Comparison of ENCODE assay signal across 12 mouse cellular contexts in genomic region chr17:17608416-17608988, GRCm38 (mm10). TPM values are rescaled to one million over a fixed set of nuclear protein-coding genes. Genes with fewer than 3 reads are reported as not detected.
A peak's percentile ranks its signal among the peaks of the same experiment; 100 is the strongest.
DNase-seq lines count a peak whose midpoint lies in the region; ATAC-seq and TF ChIP-seq lines count a peak whose summit lies in the region.
"Had no signal": no experiment of that assay in that cellular context is flagged by ENCODE, and none has a peak within 500 bp of the region (broad histone marks: within the 10 kb centered on the region; RNA-seq: fewer than 3 reads in every experiment).

No protein-coding gene starts in this region.

- H3K27me3 ChIP-seq in hindbrain, embryonic 16.5 days (replicated peaks; ENCODE audit: control insufficient read depth, insufficient read depth, low read length) = no peaks in the 10 kb centered on the region
- no peaks in the 10 kb centered on the region for H3K27me3 ChIP-seq in hindbrain, embryonic 10.5 days (ENCODE audit: insufficient read depth, poor library complexity, severe bottlenecking)
- H3K27me3 ChIP-seq: midbrain, embryonic 12.5 days had no signal

- no peak overlapping the region for H3K4me2 ChIP-seq in hindbrain, embryonic 16.5 days (ENCODE audit: low read length)
- H3K4me2 ChIP-seq: midbrain, embryonic 12.5 days had no signal

- peaks cover 2% of the 10 kb centered on the region for H3K4me1 ChIP-seq in hindbrain, embryonic 16.5 days (ENCODE audit: control insufficient read depth, insufficient read depth, low read depth, low read length)
- no peaks in the 10 kb centered on the region for H3K4me1 ChIP-seq in hindbrain, embryonic 10.5 days (replicated peaks)

- H3K4me3 ChIP-seq in hindbrain, embryonic 16.5 days (ENCODE audit: low read length) = no peak overlapping the region
- H3K4me3 ChIP-seq in hindbrain, embryonic 10.5 days = no peak overlapping the region
- H3K4me3 ChIP-seq: heart, adult 2 months; midbrain, embryonic 12.5 days had no signal

- no peaks in the 10 kb centered on the region for H3K36me3 ChIP-seq in hindbrain, embryonic 16.5 days (ENCODE audit: control insufficient read depth, insufficient read depth, low read length)
- no peaks in the 10 kb centered on the region for H3K36me3 ChIP-seq in hindbrain, embryonic 10.5 days
- H3K36me3 ChIP-seq: midbrain, embryonic 12.5 days had no signal

- no peak for DNase-seq in hindbrain, embryonic 10.5 days (ENCODE audit: low spot score)
- peak; percentile 59 for DNase-seq in brain, embryonic 14.5 days (ENCODE audit: low read depth)
- DNase-seq in adipocyte (ENCODE audit: low spot score) = no peak
- DNase-seq in thymus, postnatal 14 days = no peak
- DNase-seq: heart, adult 2 months; heart, postnatal 36 days; lung, adult 2 months had no signal

- no peak overlapping the region for H3K27ac ChIP-seq in hindbrain, embryonic 16.5 days (ENCODE audit: low read depth, low read length)
- H3K27ac ChIP-seq in hindbrain, embryonic 10.5 days = no peak overlapping the region
- H3K27ac ChIP-seq: heart, adult 2 months; kidney, postnatal 0 days; midbrain, embryonic 12.5 days had no signal

- WGBS in hindbrain, embryonic 16.5 days = 70% methylated on average over 5 of the region's 5 CpGs
- 85% methylated on average over 5 of the region's 5 CpGs for WGBS in hindbrain, embryonic 10.5 days

- no peak overlapping the region for H3K9ac ChIP-seq in hindbrain, embryonic 16.5 days (ENCODE audit: low read depth, low read length)
- H3K9ac ChIP-seq: midbrain, embryonic 12.5 days had no signal

- ATAC-seq in hindbrain, embryonic 16.5 days = peak; percentile 40; the same call in 1 of the 2 replicates
- peak; percentile 10 for ATAC-seq in CD4-positive, CD25-positive, alpha-beta regulatory T cell, adult 4 months
- ATAC-seq in common myeloid progenitor, adult 5-6 weeks (replicated peaks; ENCODE audit: low read depth, poor library complexity, severe bottlenecking) = peak; percentile 65; the same call in 1 of the 2 replicates

- H3K9me3 ChIP-seq in hindbrain, embryonic 16.5 days (ENCODE audit: control insufficient read depth, low read length) = no peaks in the 10 kb centered on the region
- H3K9me3 ChIP-seq in hindbrain, embryonic 10.5 days = 0 out of 2 replicates have a peak, but pooled peaks cover 3% of the 10 kb centered on the region

- no peak for TF ChIP-seq POLR2A in brain, embryonic 14.5 days (IDR thresholded peaks at IDR 0.05; ENCODE audit: borderline replicate concordance, extremely low read depth, insufficient read depth, insufficient read length, poor library complexity, severe bottlenecking)

- TF ChIP-seq CTCF in brain, embryonic 14.5 days (IDR thresholded peaks at IDR 0.05; ENCODE audit: borderline replicate concordance, extremely low read depth, insufficient read depth, insufficient read length) = no peak

RNA-seq across cellular contexts. Expression of gene Lnpep, which starts 16.3 kb away (rescaled TPM):
- 7.2 and 7.5 TPM in 2 replicates for polyA plus RNA-seq in hindbrain, embryonic 16.5 days (2015; fragmentation: Nextera tagmentation; extraction: Ambion mirVana)
- polyA plus RNA-seq in hindbrain, embryonic 10.5 days (2016; fragmentation: Nextera tagmentation; extraction: Ambion mirVana) = 6.2 and 7.2 TPM in 2 replicates
- 10 to 100 TPM; 31.8 to 33.9 TPM for polyA plus RNA-seq in CD4-positive, CD25-positive, alpha-beta regulatory T cell, adult 4 months (2017; shearing (Covaris generic))
- 10.9 and 12.9 TPM in 2 replicates for polyA plus RNA-seq in brain, embryonic 14.5 days (2012; rRNA removed)
- 66.3 and 77.6 TPM in 2 replicates for total RNA-seq in common myeloid progenitor, adult 5-6 weeks (2017)

Comparison
In these comparisons a context has a peak if more than half of its experiments do, and no peak if none do; other contexts are left out.
1. ATAC-seq: peak in every context shown above with its lines; median percentile 65 in common myeloid progenitor, adult 5-6 weeks; 40 in hindbrain, embryonic 16.5 days; 10 in CD4-positive, CD25-positive, alpha-beta regulatory T cell, adult 4 months.